Mouse (Mus musculus): ENCODE results near the gene Dennd1a. TPM values are rescaled to one million over a fixed set of nuclear protein-coding genes. Genes with fewer than 3 reads are reported as not detected.

The Dennd1a gene
- total and polyA plus RNA-seq, 3 experiments: 17.6 to 26.8 (median 22.0) TPM

DNA sequence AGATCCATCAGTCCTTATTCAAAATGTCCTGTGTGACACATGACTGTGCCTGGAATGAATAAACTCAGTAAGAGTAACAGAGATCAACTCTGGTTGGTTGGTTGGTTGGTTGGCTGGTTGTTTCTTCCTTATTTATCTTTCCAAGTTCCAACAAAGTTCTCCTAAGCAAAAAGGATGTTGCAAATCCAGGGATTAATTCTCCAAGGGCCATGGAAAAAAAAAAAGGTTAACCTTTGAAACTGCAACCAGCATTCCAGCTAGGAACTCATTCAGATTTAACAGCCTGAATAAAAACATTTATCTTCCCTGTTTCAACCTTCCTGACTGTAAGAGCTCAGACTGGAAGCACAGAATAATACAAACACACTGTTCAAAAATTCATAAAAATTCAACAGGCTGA lies 6.8 kb downstream of the Dennd1a start:
- intact Hi-C loops (cut with DNase I): no loop called here
- Histone ChIP-seq H3K27ac (no peak overlapping the region), H3K9ac (ENCODE audit: low read depth, low read length) (no peak overlapping the region), H3K79me2 (replicated peaks; ENCODE audit: control insufficient read depth, insufficient read depth, low read length) (peaks cover 1% of the 10 kb centered on the region; the same call in 1 of the 2 replicates), H3K4me3 (no peak overlapping the region), H3K36me3 (ENCODE audit: control insufficient read depth, insufficient read depth, low read length) (peaks cover 4% of the 10 kb centered on the region), H3K27me3 (ENCODE audit: control insufficient read depth, insufficient read depth, low read length) (no peaks in the 10 kb centered on the region), H3K4me1 (ENCODE audit: control insufficient read depth, insufficient read depth, low read length) (no peaks in the 10 kb centered on the region; the same call in none of the 2 replicates)
- TF ChIP-seq EP300 (IDR thresholded peaks at IDR 0.05; ENCODE audit: insufficient read depth, low read depth, low read length) (no peak), CTCF (IDR thresholded peaks at IDR 0.05) (no peak), POLR2A (IDR thresholded peaks at IDR 0.05; ENCODE audit: insufficient read depth, low read depth, low read length) (no peak)
- no peak for DNase-seq

DNA sequence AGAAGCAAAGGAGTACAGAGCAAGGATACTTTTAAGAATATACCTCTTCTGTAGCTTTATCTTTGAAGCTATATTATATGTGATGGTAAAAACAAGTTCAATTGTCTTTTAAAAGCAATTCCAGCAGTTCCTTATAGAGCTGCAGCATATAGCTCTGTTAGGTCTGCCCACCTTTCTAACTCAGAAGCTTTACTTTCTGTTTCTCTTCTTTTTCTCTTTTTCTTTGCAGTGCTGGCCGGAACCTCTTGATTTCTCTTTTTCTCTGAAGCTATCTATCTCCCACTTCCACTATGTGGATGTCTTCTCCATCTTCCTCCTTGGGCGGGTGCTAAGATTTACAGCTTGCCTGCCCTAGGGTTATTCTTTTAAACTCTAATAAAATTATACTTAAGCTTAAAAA lies 12.2 kb downstream of the Dennd1a start:
- no peak for TF ChIP-seq EP300 (IDR thresholded peaks at IDR 0.05; ENCODE audit: insufficient read depth, low read depth, low read length)
- TF ChIP-seq CTCF (IDR thresholded peaks at IDR 0.05): no peak
- TF ChIP-seq POLR2A (IDR thresholded peaks at IDR 0.05; ENCODE audit: insufficient read depth, low read depth, low read length): no peak
- DNase-seq: no peak
- no peaks in the 10 kb centered on the region for H3K4me1 ChIP-seq (ENCODE audit: control insufficient read depth, insufficient read depth, low read length)
- no peak overlapping the region for H3K4me3 ChIP-seq
- H3K27ac ChIP-seq: no peak overlapping the region
- 0 out of 2 replicates have a peak, but pooled peaks cover 2% of the 10 kb centered on the region for H3K79me2 ChIP-seq (replicated peaks; ENCODE audit: control insufficient read depth, insufficient read depth, low read length)
- H3K36me3 ChIP-seq (ENCODE audit: control insufficient read depth, insufficient read depth, low read length): no peaks in the 10 kb centered on the region
- WGBS: 97% methylated on average over 2 of the region's 2 CpGs
- intact Hi-C loops (cut with DNase I): no loop called here
- no peaks in the 10 kb centered on the region for H3K27me3 ChIP-seq (ENCODE audit: control insufficient read depth, insufficient read depth, low read length)
- H3K9ac ChIP-seq (ENCODE audit: low read depth, low read length): no peak overlapping the region

DNA sequence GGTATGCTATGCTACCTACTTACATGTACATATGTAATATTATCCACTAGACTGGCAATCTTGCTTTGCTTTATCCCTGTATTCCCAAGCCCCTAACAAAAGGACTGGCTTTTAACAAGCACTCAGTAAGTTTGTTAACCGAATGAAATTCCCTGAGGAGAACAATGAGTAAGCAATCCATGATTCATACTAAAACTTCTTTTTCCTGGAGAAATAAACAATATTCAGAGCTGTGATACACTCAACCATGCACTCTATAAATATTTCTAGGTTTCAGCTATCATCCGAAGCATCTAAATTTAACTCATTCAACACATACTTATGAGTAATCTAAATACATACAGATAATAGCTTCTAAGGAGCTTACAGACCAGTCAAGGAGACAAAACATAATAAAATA lies 23.5 kb downstream of the Dennd1a start:
- WGBS: 32% methylated on average over 2 of the region's 2 CpGs
- DNase-seq: no peak
- no peak overlapping the region for H3K4me3 ChIP-seq
- no peaks in the 10 kb centered on the region; the same call in 1 of the 2 replicates for H3K36me3 ChIP-seq (ENCODE audit: control insufficient read depth, insufficient read depth, low read length)
- no peaks in the 10 kb centered on the region; the same call in 1 of the 2 replicates for H3K79me2 ChIP-seq (replicated peaks; ENCODE audit: control insufficient read depth, insufficient read depth, low read length)
- H3K9ac ChIP-seq (ENCODE audit: low read depth, low read length): no peak overlapping the region
- no peak for TF ChIP-seq EP300 (IDR thresholded peaks at IDR 0.05; ENCODE audit: insufficient read depth, low read depth, low read length)
- no peak for TF ChIP-seq POLR2A (IDR thresholded peaks at IDR 0.05; ENCODE audit: insufficient read depth, low read depth, low read length)
- TF ChIP-seq CTCF (IDR thresholded peaks at IDR 0.05): no peak
- no peaks in the 10 kb centered on the region for H3K27me3 ChIP-seq (ENCODE audit: control insufficient read depth, insufficient read depth, low read length)
- H3K4me1 ChIP-seq (ENCODE audit: control insufficient read depth, insufficient read depth, low read length): peaks cover 2% of the 10 kb centered on the region
- intact Hi-C loops (cut with DNase I): no loop called here
- H3K27ac ChIP-seq: no peak overlapping the region

GRCm38 (mm10) chr2:38259052-38259451 lies 28.1 kb downstream of the Dennd1a start:
- TF ChIP-seq CTCF (IDR thresholded peaks at IDR 0.05) (no peak), POLR2A (IDR thresholded peaks at IDR 0.05; ENCODE audit: insufficient read depth, low read depth, low read length) (no peak), EP300 (IDR thresholded peaks at IDR 0.05; ENCODE audit: insufficient read depth, low read depth, low read length) (no peak)
- H3K4me1 ChIP-seq (ENCODE audit: control insufficient read depth, insufficient read depth, low read length): peaks cover 2% of the 10 kb centered on the region
- H3K4me3 ChIP-seq: no peak overlapping the region
- no peak overlapping the region for H3K27ac ChIP-seq
- H3K36me3 ChIP-seq (ENCODE audit: control insufficient read depth, insufficient read depth, low read length): no peaks in the 10 kb centered on the region; the same call in 1 of the 2 replicates
- H3K27me3 ChIP-seq (ENCODE audit: control insufficient read depth, insufficient read depth, low read length): no peaks in the 10 kb centered on the region
- no peak overlapping the region for H3K9ac ChIP-seq (ENCODE audit: low read depth, low read length)
- DNase-seq: no peak
- intact Hi-C loops (cut with DNase I): no loop called here
- no peaks in the 10 kb centered on the region; the same call in 1 of the 2 replicates for H3K79me2 ChIP-seq (replicated peaks; ENCODE audit: control insufficient read depth, insufficient read depth, low read length)

DNA sequence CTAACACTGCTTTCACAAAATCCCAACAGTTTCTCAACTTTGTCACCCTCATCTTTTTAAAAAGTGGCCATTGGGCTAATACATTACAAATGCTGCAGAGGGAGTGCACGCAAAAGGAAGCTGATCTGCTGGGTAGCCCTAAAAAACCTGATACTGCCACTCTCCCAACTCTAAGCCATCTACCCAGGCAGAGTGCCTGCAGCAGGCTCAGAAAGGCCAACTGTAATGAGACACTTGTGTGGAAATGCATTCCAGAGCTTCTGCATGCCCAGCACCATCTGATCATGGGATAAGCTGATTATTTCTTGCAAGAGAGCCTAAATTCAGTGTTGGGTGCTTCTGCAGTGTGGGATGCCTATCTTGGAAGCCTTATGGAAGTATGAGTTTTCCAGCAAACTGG lies 49.6 kb downstream of the Dennd1a start:
- intact Hi-C loops (cut with DNase I): no loop called here
- DNase-seq: no peak
- no peaks in the 10 kb centered on the region for H3K27me3 ChIP-seq (ENCODE audit: control insufficient read depth, insufficient read depth, low read length)
- H3K79me2 ChIP-seq (replicated peaks; ENCODE audit: control insufficient read depth, insufficient read depth, low read length): 0 out of 2 replicates have a peak, but pooled peaks cover 1% of the 10 kb centered on the region
- H3K9ac ChIP-seq (ENCODE audit: low read depth, low read length): no peak overlapping the region
- no peak for TF ChIP-seq POLR2A (IDR thresholded peaks at IDR 0.05; ENCODE audit: insufficient read depth, low read depth, low read length)
- no peak for TF ChIP-seq EP300 (IDR thresholded peaks at IDR 0.05; ENCODE audit: insufficient read depth, low read depth, low read length)
- TF ChIP-seq CTCF (IDR thresholded peaks at IDR 0.05): no peak
- no peaks in the 10 kb centered on the region for H3K36me3 ChIP-seq (ENCODE audit: control insufficient read depth, insufficient read depth, low read length)
- no peaks in the 10 kb centered on the region for H3K4me1 ChIP-seq (ENCODE audit: control insufficient read depth, insufficient read depth, low read length)
- WGBS: 69% methylated on average over 1 of the region's 1 CpGs
- H3K27ac ChIP-seq: no peak overlapping the region
- no peak overlapping the region for H3K4me3 ChIP-seq

- no peak overlapping the region for H3K4me3 ChIP-seq
- intact Hi-C loops (cut with DNase I): no loop called here
These were observed 51.6 kb downstream of the Dennd1a start for GRCm38 (mm10) chr2:38235593-38235992.

More at GRCm38 (mm10) chr2:38235593-38235992, 51.6 kb downstream of the Dennd1a start:
- WGBS: 95% methylated on average over 2 of the region's 2 CpGs
- H3K27me3 ChIP-seq (ENCODE audit: control insufficient read depth, insufficient read depth, low read length): no peaks in the 10 kb centered on the region
- 0 out of 2 replicates have a peak, but pooled peaks cover 1% of the 10 kb centered on the region for H3K79me2 ChIP-seq (replicated peaks; ENCODE audit: control insufficient read depth, insufficient read depth, low read length)
- no peaks in the 10 kb centered on the region for H3K36me3 ChIP-seq (ENCODE audit: control insufficient read depth, insufficient read depth, low read length)
- H3K9ac ChIP-seq (ENCODE audit: low read depth, low read length): no peak overlapping the region
- H3K4me1 ChIP-seq (ENCODE audit: control insufficient read depth, insufficient read depth, low read length): no peaks in the 10 kb centered on the region
- DNase-seq: no peak
- no peak overlapping the region for H3K27ac ChIP-seq
- TF ChIP-seq CTCF (IDR thresholded peaks at IDR 0.05): no peak
- TF ChIP-seq POLR2A (IDR thresholded peaks at IDR 0.05; ENCODE audit: insufficient read depth, low read depth, low read length): no peak
- no peak for TF ChIP-seq EP300 (IDR thresholded peaks at IDR 0.05; ENCODE audit: insufficient read depth, low read depth, low read length)

Data from heart, adult 2 months (tissue).